Mouse (Mus musculus) megakaryocyte, embryonic 14.5 days (primary cell): ENCODE results near the gene Nrip1. TPM values are rescaled to one million over a fixed set of nuclear protein-coding genes. Genes with fewer than 3 reads are reported as not detected.

Source experiments
- H3K27me3 ChIP-seq: replicated peaks from 2 replicates; pipeline ENCODE3; 2012; ENCODE audit warnings: inconsistent platforms
- H3K36me3 ChIP-seq: replicated peaks from 2 replicates; pipeline ENCODE3; 2012; ENCODE audit warnings: low read length, inconsistent platforms, mixed read lengths
- H3K4me1 ChIP-seq: 2 replicates; pipeline ENCODE4 v1.6.1; 2012; ENCODE audit warnings: inconsistent platforms
- H3K4me3 ChIP-seq: replicated peaks from 2 replicates; pipeline ENCODE3; 2012; ENCODE audit warnings: moderate library complexity, mild to moderate bottlenecking, inconsistent platforms
- H3K9me3 ChIP-seq: 2 replicates; pipeline ENCODE4 v1.6.1; 2012; ENCODE audit warnings: inconsistent platforms
- FLI1 ChIP-seq: IDR thresholded peaks from 2 replicates; pipeline ENCODE4 v1.6.1; 2012; ENCODE audit warnings: low read length, inconsistent platforms, mixed read lengths
- GATA1 ChIP-seq: IDR thresholded peaks from 3 replicates; pipeline ENCODE4 v1.6.1; 2012; ENCODE audit warnings: mixed read lengths, low read length, inconsistent platforms, borderline replicate concordance
- polyA plus RNA-seq: library from polyadenylated mRNA; stranded (reverse); fragments of >175 nt; gene quantifications from 2 replicates; pipeline ENCODE4 v1.2.3, GENCODE M21; 2012; ENCODE audit warnings: low replicate concordance; ENCODE audit not compliant: insufficient read depth

The Nrip1 gene
- polyA plus RNA-seq, 1 experiment, result 3.0 TPM

- Histone ChIP-seq H3K36me3 (peaks cover 51% of the 10 kb centered on the region), H3K4me1 (peaks cover 66% of the 10 kb centered on the region), H3K9me3 (no peaks in the 10 kb centered on the region), H3K27me3 (no peaks in the 10 kb centered on the region), H3K4me3 (no peak overlapping the region)
- TF ChIP-seq GATA1 (no peak), FLI1 (no peak)
Measured at GRCm38 (mm10) chr16:76363641-76364040, 10.0 kb downstream of the Nrip1 start.

DNA sequence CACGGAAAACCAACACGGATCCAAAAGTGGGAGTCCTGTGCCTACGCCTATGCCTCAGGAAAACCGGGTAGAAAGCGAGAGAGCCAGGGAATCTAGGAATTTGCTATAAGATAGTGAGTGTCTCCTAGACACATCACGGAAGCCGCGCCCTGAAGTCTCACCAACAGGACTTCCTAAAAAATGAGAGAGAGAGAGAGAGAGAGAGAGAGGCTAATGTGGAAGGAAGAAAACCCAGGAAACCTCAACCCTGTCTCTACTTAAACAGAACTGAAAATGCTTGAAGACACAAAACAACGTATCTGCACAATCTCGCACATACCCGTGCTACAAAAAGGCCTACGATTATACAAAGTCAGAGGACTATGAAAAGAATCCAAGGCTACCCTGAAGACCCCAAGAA lies 10.6 kb downstream of the Nrip1 start:
- no peaks in the 10 kb centered on the region for H3K27me3 ChIP-seq
- TF ChIP-seq FLI1 (no peak), GATA1 (no peak)
- no peak overlapping the region for H3K4me3 ChIP-seq
- H3K36me3 ChIP-seq, result peaks cover 51% of the 10 kb centered on the region
- H3K4me1 ChIP-seq, result peaks cover 68% of the 10 kb centered on the region
- H3K9me3 ChIP-seq, result no peaks in the 10 kb centered on the region

GRCm38 (mm10) chr16:76360441-76360840 lies 13.2 kb downstream of the Nrip1 start:
- H3K27me3 ChIP-seq, result no peaks in the 10 kb centered on the region
- no peak overlapping the region for H3K4me3 ChIP-seq
- H3K9me3 ChIP-seq, result no peaks in the 10 kb centered on the region
- peaks cover 68% of the 10 kb centered on the region for H3K4me1 ChIP-seq
- H3K36me3 ChIP-seq, result peaks cover 52% of the 10 kb centered on the region
- TF ChIP-seq FLI1, result no peak
- TF ChIP-seq GATA1, result no peak

- TF ChIP-seq GATA1 (no peak), FLI1 (no peak)
- Histone ChIP-seq H3K4me3 (no peak overlapping the region), H3K36me3 (peaks cover 48% of the 10 kb centered on the region), H3K9me3 (no peaks in the 10 kb centered on the region), H3K4me1 (peaks cover 66% of the 10 kb centered on the region), H3K27me3 (no peaks in the 10 kb centered on the region)
Measured at GRCm38 (mm10) chr16:76358757-76359156, 14.9 kb downstream of the Nrip1 start.

DNA sequence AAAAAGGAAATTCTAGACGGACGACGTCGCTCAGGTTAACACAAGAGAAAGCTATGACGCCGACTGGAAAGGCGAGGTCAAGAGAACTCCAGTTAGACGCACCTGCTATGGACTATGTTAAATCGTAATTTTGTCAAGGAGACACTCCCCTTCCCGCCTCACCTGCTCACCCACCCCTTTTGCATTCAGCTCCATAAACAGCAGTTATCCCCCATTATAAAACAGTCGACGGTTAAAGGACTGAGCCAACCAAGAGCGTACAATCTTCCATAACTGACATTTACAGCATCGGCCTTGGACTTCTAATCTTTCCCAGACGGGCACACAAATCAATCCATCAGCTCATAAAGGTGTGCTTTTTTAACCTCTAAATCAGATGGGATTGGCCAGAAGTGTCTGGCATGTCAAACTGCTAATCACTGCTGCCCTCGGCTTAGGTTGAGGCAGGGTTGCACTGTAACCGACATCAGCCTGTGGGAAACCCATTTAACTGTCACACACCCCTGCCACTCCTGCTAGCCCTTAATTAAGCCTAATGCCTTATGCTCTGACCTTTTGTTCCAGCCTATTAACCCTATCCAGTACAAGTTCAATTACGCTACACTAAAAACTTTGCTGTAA lies 15.4 kb downstream of the Nrip1 start:
- no peak overlapping the region for H3K4me3 ChIP-seq
- H3K36me3 ChIP-seq, result peaks cover 51% of the 10 kb centered on the region
- peaks cover 63% of the 10 kb centered on the region for H3K4me1 ChIP-seq
- TF ChIP-seq FLI1, result no peak
- TF ChIP-seq GATA1, result no peak
- no peaks in the 10 kb centered on the region for H3K9me3 ChIP-seq
- no peaks in the 10 kb centered on the region for H3K27me3 ChIP-seq

GRCm38 (mm10) chr16:76357155-76357554 lies 16.5 kb downstream of the Nrip1 start:
- Histone ChIP-seq H3K9me3 (no peaks in the 10 kb centered on the region), H3K27me3 (no peaks in the 10 kb centered on the region), H3K4me1 (peaks cover 58% of the 10 kb centered on the region), H3K36me3 (peaks cover 54% of the 10 kb centered on the region), H3K4me3 (no peak overlapping the region)
- no peak for TF ChIP-seq GATA1
- TF ChIP-seq FLI1, result no peak

- peaks cover 55% of the 10 kb centered on the region for H3K36me3 ChIP-seq
- H3K4me3 ChIP-seq, result no peak overlapping the region
- TF ChIP-seq FLI1, result no peak
- no peak for TF ChIP-seq GATA1
- H3K9me3 ChIP-seq, result no peaks in the 10 kb centered on the region
- H3K4me1 ChIP-seq, result peaks cover 54% of the 10 kb centered on the region
- H3K27me3 ChIP-seq, result no peaks in the 10 kb centered on the region
Measured at GRCm38 (mm10) chr16:76355947-76356550, 17.6 kb downstream of the Nrip1 start.

- H3K4me3 ChIP-seq, result no peak overlapping the region
- H3K27me3 ChIP-seq, result no peaks in the 10 kb centered on the region
- H3K36me3 ChIP-seq, result peaks cover 57% of the 10 kb centered on the region
- H3K4me1 ChIP-seq, result peaks cover 51% of the 10 kb centered on the region
- H3K9me3 ChIP-seq, result no peaks in the 10 kb centered on the region
- TF ChIP-seq GATA1 (no peak), FLI1 (no peak)
Measured at GRCm38 (mm10) chr16:76355267-76355666, 18.4 kb downstream of the Nrip1 start.

DNA sequence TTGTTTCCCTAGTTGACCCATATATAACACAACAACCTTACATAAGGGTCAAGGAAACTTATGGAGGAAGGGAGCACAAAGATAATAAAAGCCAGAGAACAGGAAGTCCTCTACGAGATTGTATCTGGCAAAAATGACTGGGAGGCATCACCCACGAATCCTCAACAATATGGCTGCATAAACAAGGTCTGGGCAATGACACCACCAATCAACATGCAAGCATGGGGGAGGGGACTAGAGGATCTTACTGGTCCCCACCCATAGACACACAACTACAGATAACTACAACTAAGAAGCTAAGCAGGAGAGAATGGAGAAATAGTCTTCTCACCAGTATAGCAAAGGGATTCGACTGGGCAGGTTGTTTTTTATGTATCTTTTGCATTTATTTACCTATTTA lies 18.8 kb downstream of the Nrip1 start:
- peaks cover 58% of the 10 kb centered on the region for H3K36me3 ChIP-seq
- peaks cover 49% of the 10 kb centered on the region for H3K4me1 ChIP-seq
- no peaks in the 10 kb centered on the region for H3K9me3 ChIP-seq
- TF ChIP-seq GATA1 (no peak), FLI1 (no peak)
- peak overlapping the region; percentile 5 for H3K4me3 ChIP-seq
- H3K27me3 ChIP-seq, result no peaks in the 10 kb centered on the region

GRCm38 (mm10) chr16:76354289-76354688 lies 19.3 kb downstream of the Nrip1 start:
- peaks cover 63% of the 10 kb centered on the region for H3K36me3 ChIP-seq
- H3K9me3 ChIP-seq, result no peaks in the 10 kb centered on the region
- no peaks in the 10 kb centered on the region for H3K27me3 ChIP-seq
- TF ChIP-seq GATA1 (no peak), FLI1 (no peak)
- no peak overlapping the region for H3K4me3 ChIP-seq
- peaks cover 54% of the 10 kb centered on the region for H3K4me1 ChIP-seq
